Mouse (Mus musculus): ENCODE measurements around the gene Bmp5.

- TF ChIP-seq POLR2A (IDR thresholded peaks at IDR 0.05; ENCODE audit: borderline replicate concordance, insufficient read depth, low read length): no peak
- TF ChIP-seq CTCF (IDR thresholded peaks at IDR 0.05; ENCODE audit: borderline replicate concordance, insufficient read depth, low read depth, low read length): no peak
These were observed 40.0 kb downstream of the Bmp5 start for GRCm38 (mm10) chr9:75815161-75815560.

Data from cerebellum, adult 2 months (tissue).